Mouse (Mus musculus) lung, embryonic 15.5 days (tissue): ENCODE measurements at regions not wholly inside any gene's neighbourhood (a gene's known extent, or its start where the extent isn't known, plus 50 kb on each side); places are given as distances from the start of the nearest gene placed in this dataset.

Source experiments
- ATAC-seq: fragments of 200-750 bp; cut with Nextera tagmentation; 2 replicates; pipeline ENCODE4 v1.8.0; 2017; ENCODE audit warnings: moderate number of reproducible peaks, borderline replicate concordance; ENCODE audit not compliant: low FRiP score, low TSS enrichment; ENCODE audit errors: extremely low read depth
- H3K27ac ChIP-seq: fragments of 300-500 bp; sonication (generic); 2 replicates; pipeline ENCODE4 v1.5.1; 2015; ENCODE audit warnings: moderate library complexity, mild to moderate bottlenecking, inconsistent platforms
- H3K27me3 ChIP-seq: fragments of 300-500 bp; sonication (generic); 2 replicates; pipeline ENCODE4 v1.6.1; 2015; ENCODE audit warnings: inconsistent platforms
- H3K36me3 ChIP-seq: fragments of 300-500 bp; sonication (generic); 2 replicates; pipeline ENCODE4 v1.6.1; 2015; ENCODE audit warnings: inconsistent platforms
- H3K4me1 ChIP-seq: fragments of 300-500 bp; sonication (generic); 2 replicates; pipeline ENCODE4 v1.6.1; 2015; ENCODE audit warnings: inconsistent platforms
- H3K4me2 ChIP-seq: fragments of 300-500 bp; sonication (generic); 2 replicates; pipeline ENCODE4 v1.6.1; 2015; ENCODE audit warnings: inconsistent platforms, mild to moderate bottlenecking, moderate library complexity
- H3K4me3 ChIP-seq: fragments of 300-500 bp; sonication (generic); 2 replicates; pipeline ENCODE4 v1.5.1; 2015; ENCODE audit warnings: mild to moderate bottlenecking, inconsistent platforms
- H3K9ac ChIP-seq: fragments of 300-500 bp; sonication (generic); 2 replicates; pipeline ENCODE4 v1.6.1; 2015; ENCODE audit warnings: inconsistent platforms
- H3K9me3 ChIP-seq: fragments of 300-500 bp; sonication (generic); 2 replicates; pipeline ENCODE4 v1.6.1; 2016; ENCODE audit warnings: inconsistent platforms
- WGBS: fragments of 180-500 bp; shearing (Covaris S2); methylation state at CpG from one replicate; pipeline ENCODE4 v1.1.7; 2015; 5-methylcytosine and 5-hydroxymethylcytosine counted together

GRCm38 (mm10) chr16:73760921-73761320 is 650.7 kb downstream of the Robo2 start:
- Histone ChIP-seq H3K4me2 (no peak overlapping the region), H3K4me1 (no peaks in the 10 kb centered on the region), H3K27ac (no peak overlapping the region), H3K9ac (no peak overlapping the region), H3K36me3 (no peaks in the 10 kb centered on the region), H3K27me3 (no peaks in the 10 kb centered on the region), H3K9me3 (no peaks in the 10 kb centered on the region), H3K4me3 (no peak overlapping the region)
- 72% methylated on average over 3 of the region's 3 CpGs for WGBS
- no peak for ATAC-seq

- Histone ChIP-seq H3K27me3 (no peaks in the 10 kb centered on the region), H3K9me3 (no peaks in the 10 kb centered on the region), H3K36me3 (no peaks in the 10 kb centered on the region), H3K9ac (no peak overlapping the region), H3K4me1 (no peaks in the 10 kb centered on the region), H3K4me2 (no peak overlapping the region), H3K27ac (no peak overlapping the region), H3K4me3 (no peak overlapping the region)
- no peak for ATAC-seq
- 48% methylated on average over 5 of the region's 5 CpGs for WGBS
Observed at GRCm38 (mm10) chr16:73758872-73759271, 652.8 kb downstream of the Robo2 start.

- Histone ChIP-seq H3K27me3 (no peaks in the 10 kb centered on the region), H3K4me2 (no peak overlapping the region), H3K27ac (no peak overlapping the region), H3K9ac (no peak overlapping the region), H3K36me3 (no peaks in the 10 kb centered on the region), H3K4me3 (no peak overlapping the region), H3K4me1 (no peaks in the 10 kb centered on the region), H3K9me3 (no peaks in the 10 kb centered on the region)
- no peak for ATAC-seq
- 40% methylated on average over 5 of the region's 5 CpGs for WGBS
Observed at GRCm38 (mm10) chr16:73754302-73754701, 657.3 kb downstream of the Robo2 start.

GRCm38 (mm10) chr16:73728297-73728696 is 683.3 kb downstream of the Robo2 start:
- H3K4me1 ChIP-seq, result no peaks in the 10 kb centered on the region
- H3K27me3 ChIP-seq, result no peaks in the 10 kb centered on the region
- H3K4me2 ChIP-seq, result no peak overlapping the region
- 81% methylated on average over 7 of the region's 7 CpGs for WGBS
- H3K36me3 ChIP-seq, result no peaks in the 10 kb centered on the region
- ATAC-seq, result no peak
- no peak overlapping the region for H3K4me3 ChIP-seq
- H3K27ac ChIP-seq, result no peak overlapping the region
- H3K9me3 ChIP-seq, result no peaks in the 10 kb centered on the region
- H3K9ac ChIP-seq, result no peak overlapping the region

- no peak overlapping the region for H3K9ac ChIP-seq
- 51% methylated on average over 3 of the region's 3 CpGs for WGBS
- H3K4me1 ChIP-seq, result no peaks in the 10 kb centered on the region
- no peak overlapping the region for H3K4me2 ChIP-seq
- no peaks in the 10 kb centered on the region for H3K36me3 ChIP-seq
- H3K27ac ChIP-seq, result no peak overlapping the region
- H3K27me3 ChIP-seq, result no peaks in the 10 kb centered on the region
- no peak for ATAC-seq
- no peaks in the 10 kb centered on the region for H3K9me3 ChIP-seq
- H3K4me3 ChIP-seq, result no peak overlapping the region
Observed at GRCm38 (mm10) chr16:73719691-73720090, 691.9 kb downstream of the Robo2 start.

- no peak for ATAC-seq
- H3K4me1 ChIP-seq, result no peaks in the 10 kb centered on the region
- no peak overlapping the region for H3K4me2 ChIP-seq
- H3K36me3 ChIP-seq, result no peaks in the 10 kb centered on the region
- no peak overlapping the region for H3K4me3 ChIP-seq
- no peaks in the 10 kb centered on the region for H3K27me3 ChIP-seq
- no peak overlapping the region for H3K9ac ChIP-seq
- H3K27ac ChIP-seq, result no peak overlapping the region
- H3K9me3 ChIP-seq, result no peaks in the 10 kb centered on the region
- WGBS, result 36% methylated on average over 5 of the region's 5 CpGs
Observed at GRCm38 (mm10) chr16:73716301-73716700, 695.3 kb downstream of the Robo2 start.

- Histone ChIP-seq H3K4me1 (no peaks in the 10 kb centered on the region), H3K4me2 (no peak overlapping the region), H3K36me3 (no peaks in the 10 kb centered on the region), H3K9ac (no peak overlapping the region), H3K9me3 (no peaks in the 10 kb centered on the region), H3K27ac (no peak overlapping the region), H3K4me3 (no peak overlapping the region), H3K27me3 (no peaks in the 10 kb centered on the region)
- WGBS, result 95% methylated on average over 1 of the region's 1 CpGs
- no peak for ATAC-seq
Observed at GRCm38 (mm10) chr16:73707051-73707450, 704.6 kb downstream of the Robo2 start.

- H3K4me3 ChIP-seq, result no peak overlapping the region
- H3K27me3 ChIP-seq, result no peaks in the 10 kb centered on the region
- 66% methylated on average over 11 of the region's 11 CpGs for WGBS
- no peak overlapping the region for H3K4me2 ChIP-seq
- no peaks in the 10 kb centered on the region for H3K36me3 ChIP-seq
- no peaks in the 10 kb centered on the region for H3K9me3 ChIP-seq
- no peak overlapping the region for H3K9ac ChIP-seq
- ATAC-seq, result no peak
- H3K4me1 ChIP-seq, result no peaks in the 10 kb centered on the region
- H3K27ac ChIP-seq, result no peak overlapping the region
Observed at GRCm38 (mm10) chr16:73689274-73689673, 722.4 kb downstream of the Robo2 start.

GRCm38 (mm10) chr16:73679804-73680203 is 731.8 kb downstream of the Robo2 start:
- no peaks in the 10 kb centered on the region for H3K4me1 ChIP-seq
- 85% methylated on average over 10 of the region's 10 CpGs for WGBS
- H3K4me3 ChIP-seq, result no peak overlapping the region
- no peak for ATAC-seq
- no peaks in the 10 kb centered on the region for H3K27me3 ChIP-seq
- no peak overlapping the region for H3K27ac ChIP-seq
- H3K9ac ChIP-seq, result no peak overlapping the region
- no peaks in the 10 kb centered on the region for H3K36me3 ChIP-seq
- no peak overlapping the region for H3K4me2 ChIP-seq
- H3K9me3 ChIP-seq, result no peaks in the 10 kb centered on the region

GRCm38 (mm10) chr16:73670516-73670915 is 741.1 kb downstream of the Robo2 start:
- H3K9ac ChIP-seq, result no peak overlapping the region
- no peak overlapping the region for H3K4me2 ChIP-seq
- no peaks in the 10 kb centered on the region for H3K4me1 ChIP-seq
- no peak for ATAC-seq
- WGBS, result 58% methylated on average over 6 of the region's 6 CpGs
- no peaks in the 10 kb centered on the region for H3K9me3 ChIP-seq
- H3K27me3 ChIP-seq, result no peaks in the 10 kb centered on the region
- H3K36me3 ChIP-seq, result no peaks in the 10 kb centered on the region
- no peak overlapping the region for H3K4me3 ChIP-seq
- no peak overlapping the region for H3K27ac ChIP-seq

- no peak overlapping the region for H3K4me2 ChIP-seq
- no peak overlapping the region for H3K4me3 ChIP-seq
- no peak overlapping the region for H3K27ac ChIP-seq
- no peaks in the 10 kb centered on the region for H3K27me3 ChIP-seq
- ATAC-seq, result no peak
- 71% methylated on average over 1 of the region's 1 CpGs for WGBS
- H3K9me3 ChIP-seq, result no peaks in the 10 kb centered on the region
- no peak overlapping the region for H3K9ac ChIP-seq
- H3K4me1 ChIP-seq, result no peaks in the 10 kb centered on the region
- no peaks in the 10 kb centered on the region for H3K36me3 ChIP-seq
Observed at GRCm38 (mm10) chr16:73652976-73653690, 758.5 kb downstream of the Robo2 start.

GRCm38 (mm10) chr16:73647201-73647782 is 764.3 kb downstream of the Robo2 start:
- Histone ChIP-seq H3K9ac (no peak overlapping the region), H3K4me1 (no peaks in the 10 kb centered on the region; the same call in 1 of the 2 replicates), H3K27me3 (no peaks in the 10 kb centered on the region), H3K36me3 (no peaks in the 10 kb centered on the region), H3K4me3 (peak overlapping the region; percentile 4; the same call in 1 of the 2 replicates), H3K27ac (peak overlapping the region; percentile 51), H3K9me3 (no peaks in the 10 kb centered on the region), H3K4me2 (peak overlapping the region; percentile 47)
- 21% methylated on average over 19 of the region's 19 CpGs for WGBS
- peak; percentile 95 for ATAC-seq
